Mouse (Mus musculus): Measurements from ENCODE around the gene Cacng7. TPM values are rescaled to one million over a fixed set of nuclear protein-coding genes. Genes with fewer than 3 reads are reported as not detected.

Cacng7 gene
- polyA plus RNA-seq (2017; shearing (Covaris generic)), result not detected

DNA sequence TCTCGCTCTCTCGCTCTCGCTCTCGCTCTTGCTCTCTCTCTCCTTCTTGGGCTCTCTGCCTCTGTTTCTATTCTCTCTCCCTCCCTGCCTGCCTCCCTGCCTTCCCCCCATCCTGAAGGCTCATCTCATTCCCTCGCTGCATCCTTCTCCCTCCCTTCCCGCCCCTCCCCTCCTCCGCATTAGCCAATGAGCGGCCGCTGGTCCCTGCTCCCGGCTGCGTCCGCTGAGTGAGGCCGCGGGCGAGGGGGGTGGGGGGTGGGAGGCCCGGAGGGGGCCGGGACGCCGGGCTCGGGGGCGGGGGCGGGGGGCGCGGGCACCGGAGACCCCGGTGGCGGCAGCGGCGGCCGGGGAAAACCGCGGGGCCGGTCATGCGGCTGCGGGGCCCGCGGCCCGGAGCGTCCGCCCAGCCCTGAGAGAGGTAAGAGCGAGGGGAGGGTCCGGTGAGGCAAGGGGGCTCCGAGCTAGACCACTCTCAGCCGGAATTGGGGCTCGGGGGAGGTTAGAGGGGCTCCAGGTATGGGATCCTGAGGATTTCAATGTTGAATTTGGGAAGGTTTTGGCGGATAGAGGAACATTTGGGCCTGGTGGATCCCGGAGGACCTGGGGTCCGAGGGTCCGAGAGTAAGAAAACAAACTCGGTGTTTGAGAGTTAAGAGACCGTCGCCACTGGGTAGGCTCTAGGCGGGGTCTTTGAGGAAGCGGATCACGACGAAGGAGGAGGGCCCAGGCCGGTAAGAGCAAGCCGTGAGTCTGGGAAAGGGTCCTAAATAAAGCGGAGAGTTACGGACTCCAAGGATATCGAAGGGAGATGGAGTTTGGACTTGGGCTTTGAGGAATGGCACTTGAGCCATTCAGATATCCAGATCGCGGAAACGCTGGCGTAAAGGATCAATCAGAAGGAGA, at the start of gene Cacng7:
Gene Cacng7, plus strand, starts transcription at position 337 of the 903 bp plus-strand sequence.

GRCm38 (mm10) chr7:3288976-3289970, 43.5 kb upstream of the Cacng7 start, which contains the start of the genes Myadm and Prkcg:
Myadm (plus strand) TSS chr7:3289080.
Prkcg (plus strand) TSS chr7:3289179.

GRCm38 (mm10) chr7:3390413-3391080, 57.8 kb downstream of the Cacng7 start, which contains the start of gene Cacng8:
Cacng8 (plus strand) TSS chr7:3390683.

Other genes with a start within 250 kb of the Cacng7 start
- gene AU018091, start 163.8 kb upstream of the Cacng7 start, polyA plus RNA-seq (2017; shearing (Covaris generic)), result 0.07 TPM
- not detected for gene Nlrp12, start 83.2 kb upstream of the Cacng7 start, polyA plus RNA-seq (2017; shearing (Covaris generic))
- 5.4 TPM for gene Myadm, start 43.9 kb upstream of the Cacng7 start, polyA plus RNA-seq (2017; shearing (Covaris generic))
- not detected for gene Prkcg, start 43.8 kb upstream of the Cacng7 start, polyA plus RNA-seq (2017; shearing (Covaris generic))
- not detected for gene Cacng8, start 57.7 kb downstream of the Cacng7 start, polyA plus RNA-seq (2017; shearing (Covaris generic))
- not detected for gene Cacng6, start 91.2 kb downstream of the Cacng7 start, polyA plus RNA-seq (2017; shearing (Covaris generic))
- not detected for gene Tarm1, start 169.7 kb downstream of the Cacng7 start, polyA plus RNA-seq (2017; shearing (Covaris generic))

Data from CD4-positive, CD25-positive, alpha-beta regulatory T cell, adult 9 weeks (primary cell).